Mouse (Mus musculus) neural tube, embryonic 13.5 days (tissue): ENCODE results near the gene Rpsa. TPM values are rescaled to one million over a fixed set of nuclear protein-coding genes. Genes with fewer than 3 reads are reported as not detected.

Experiments used
- ATAC-seq: fragments of 200-750 bp; cut with Nextera tagmentation; 2 replicates; pipeline ENCODE4 v1.8.0; 2017; ENCODE audit warnings: low read depth, mild to moderate bottlenecking, moderate TSS enrichment, moderate library complexity
- H3K27ac ChIP-seq: fragments of 300-500 bp; sonication (generic); replicated peaks from 2 replicates; pipeline ENCODE4 v1.5.1; 2015; ENCODE audit warnings: moderate library complexity, mild to moderate bottlenecking, inconsistent platforms
- H3K27me3 ChIP-seq: fragments of 300-500 bp; sonication (generic); 2 replicates; pipeline ENCODE4 v1.6.1; 2015; ENCODE audit warnings: mild to moderate bottlenecking, inconsistent platforms
- H3K36me3 ChIP-seq: fragments of 300-500 bp; sonication (generic); 2 replicates; pipeline ENCODE4 v1.6.1; 2015; ENCODE audit warnings: mild to moderate bottlenecking, inconsistent platforms
- H3K4me1 ChIP-seq: fragments of 300-500 bp; sonication (generic); replicated peaks from 2 replicates; pipeline ENCODE4 v1.6.1; 2015; ENCODE audit warnings: inconsistent platforms
- H3K4me2 ChIP-seq: fragments of 300-500 bp; sonication (generic); 2 replicates; pipeline ENCODE4 v1.6.1; 2015; ENCODE audit warnings: inconsistent platforms, mild to moderate bottlenecking, moderate library complexity
- H3K4me3 ChIP-seq: fragments of 300-500 bp; sonication (generic); 2 replicates; pipeline ENCODE4 v1.5.1; 2015; ENCODE audit warnings: mild to moderate bottlenecking, inconsistent platforms
- H3K9ac ChIP-seq: fragments of 300-500 bp; sonication (generic); 2 replicates; pipeline ENCODE4 v1.6.1; 2015; ENCODE audit warnings: moderate library complexity, mild to moderate bottlenecking, inconsistent platforms
- H3K9me3 ChIP-seq: fragments of 300-500 bp; sonication (generic); 2 replicates; pipeline ENCODE4 v1.6.1; 2016; ENCODE audit warnings: inconsistent platforms
- WGBS: fragments of 180-500 bp; shearing (Covaris S2); methylation state at CpG from one replicate; pipeline ENCODE4 v1.1.7; 2015; 5-methylcytosine and 5-hydroxymethylcytosine counted together
- polyA plus RNA-seq: library from polyadenylated mRNA; unstranded; fragments of >200 nt; fragmentation: Nextera tagmentation; extraction: Ambion mirVana; gene quantifications from 2 replicates; pipeline ENCODE4 v1.2.1, GENCODE M21; 2015

Gene Rpsa
- polyA plus RNA-seq, 1 experiment from 2014 or later: 866 TPM

DNA sequence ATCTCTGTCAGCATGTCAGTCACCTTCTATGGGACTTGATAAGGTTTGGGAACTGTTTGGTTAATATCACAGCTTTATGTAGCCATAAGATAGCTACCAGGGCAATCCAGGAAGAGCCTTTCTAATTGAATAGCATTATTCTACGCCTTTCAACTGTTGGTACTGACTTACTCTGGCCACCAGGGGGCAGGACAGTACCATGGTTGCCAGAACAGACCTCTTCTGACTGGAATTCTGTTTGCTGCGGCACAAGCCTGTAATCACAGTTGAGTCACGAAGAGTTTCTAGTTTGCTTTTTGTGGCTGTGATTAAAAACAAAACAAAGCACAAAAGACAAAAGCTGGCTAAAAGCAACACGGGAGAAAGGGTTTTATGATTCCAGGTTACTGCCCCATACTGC lies 13.2 kb downstream of the Rpsa start:
- Histone ChIP-seq H3K4me3 (no peak overlapping the region), H3K4me2 (no peak overlapping the region), H3K4me1 (no peaks in the 10 kb centered on the region), H3K9me3 (no peaks in the 10 kb centered on the region), H3K27me3 (no peaks in the 10 kb centered on the region), H3K36me3 (no peaks in the 10 kb centered on the region), H3K9ac (no peak overlapping the region), H3K27ac (no peak overlapping the region)
- ATAC-seq: no peak
- WGBS: 13% methylated on average over 4 of the region's 4 CpGs

- Histone ChIP-seq H3K9ac (no peak overlapping the region), H3K4me1 (no peaks in the 10 kb centered on the region), H3K4me3 (no peak overlapping the region), H3K9me3 (no peaks in the 10 kb centered on the region), H3K36me3 (no peaks in the 10 kb centered on the region), H3K27me3 (no peaks in the 10 kb centered on the region), H3K27ac (no peak overlapping the region), H3K4me2 (no peak overlapping the region)
- ATAC-seq: no peak
- WGBS: 91% methylated on average over 13 of the region's 13 CpGs
Measured at GRCm38 (mm10) chr9:120144474-120144873, 17.0 kb downstream of the Rpsa start.

DNA sequence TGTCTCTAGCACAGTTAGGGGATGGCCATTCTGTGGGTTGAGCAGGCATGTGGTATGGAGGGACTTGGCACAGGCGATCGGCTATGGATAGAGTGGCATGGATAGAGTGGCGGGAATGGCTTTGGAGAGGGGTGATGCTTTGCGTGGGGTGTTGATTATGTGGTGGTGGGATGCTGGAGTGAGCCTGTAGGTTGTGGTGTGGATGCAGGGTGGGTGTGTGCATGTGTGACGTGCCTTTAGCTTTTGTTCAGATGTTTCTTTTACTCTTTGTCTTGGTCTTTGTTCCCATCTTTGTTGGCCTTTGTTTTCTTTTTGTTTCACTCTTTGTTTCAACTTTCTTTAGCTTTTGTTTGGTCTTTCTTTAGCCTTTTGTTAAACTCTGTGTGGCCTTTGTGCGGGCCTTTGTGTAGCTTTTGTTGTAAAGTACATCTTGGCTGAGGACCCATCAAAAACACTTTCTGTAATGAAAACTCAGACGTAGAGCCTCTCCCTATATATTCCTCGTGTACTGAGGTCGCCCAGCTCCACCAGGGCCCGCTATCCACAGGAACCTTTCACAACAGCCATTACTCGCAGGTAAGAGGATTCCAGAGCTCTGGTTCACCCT lies 21.8 kb downstream of the Rpsa start, which contains the start of gene Mobp:
Mobp (plus strand) TSS at position 486 of the 607 bp plus-strand sequence.
- no peak within 1 kb of the TSS for H3K27ac ChIP-seq
- no peaks in the 10 kb centered on the region for H3K27me3 ChIP-seq
- no peaks in the 10 kb centered on the region for H3K4me1 ChIP-seq
- no peaks in the 10 kb centered on the region for H3K36me3 ChIP-seq
- H3K4me2 ChIP-seq: no peak within 1 kb of the TSS
- 36% methylated on average over 11 of the region's 11 CpGs for WGBS
- H3K4me3 ChIP-seq: no peak within 1 kb of the TSS
- no peak within 1 kb of the TSS for H3K9ac ChIP-seq
- H3K9me3 ChIP-seq: no peaks in the 10 kb centered on the region
- ATAC-seq: no peak

DNA sequence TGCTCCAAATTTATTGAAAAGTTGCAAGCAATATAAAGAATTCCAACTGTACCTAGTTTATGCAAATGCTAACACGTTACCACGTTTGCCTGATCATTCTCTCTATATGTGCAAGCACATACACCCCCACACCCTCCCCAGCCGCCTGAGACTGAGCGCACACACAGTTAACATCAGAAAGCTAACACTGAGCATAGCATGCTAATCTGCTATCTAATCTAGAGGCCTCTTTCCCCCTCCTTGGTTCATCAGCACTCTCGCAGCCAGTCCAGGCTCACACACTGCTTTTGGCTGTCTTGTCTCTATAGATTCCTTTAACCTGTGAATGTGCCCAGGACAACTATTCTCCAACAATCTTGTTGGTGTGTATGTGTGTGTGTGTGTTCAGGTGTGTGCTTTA lies 23.7 kb downstream of the Rpsa start:
- H3K27ac ChIP-seq: no peak overlapping the region
- 82% methylated on average over 5 of the region's 5 CpGs for WGBS
- no peak overlapping the region for H3K4me3 ChIP-seq
- no peaks in the 10 kb centered on the region for H3K4me1 ChIP-seq
- H3K27me3 ChIP-seq: no peaks in the 10 kb centered on the region
- no peak for ATAC-seq
- no peaks in the 10 kb centered on the region for H3K36me3 ChIP-seq
- no peaks in the 10 kb centered on the region for H3K9me3 ChIP-seq
- no peak overlapping the region for H3K9ac ChIP-seq
- H3K4me2 ChIP-seq: no peak overlapping the region

DNA sequence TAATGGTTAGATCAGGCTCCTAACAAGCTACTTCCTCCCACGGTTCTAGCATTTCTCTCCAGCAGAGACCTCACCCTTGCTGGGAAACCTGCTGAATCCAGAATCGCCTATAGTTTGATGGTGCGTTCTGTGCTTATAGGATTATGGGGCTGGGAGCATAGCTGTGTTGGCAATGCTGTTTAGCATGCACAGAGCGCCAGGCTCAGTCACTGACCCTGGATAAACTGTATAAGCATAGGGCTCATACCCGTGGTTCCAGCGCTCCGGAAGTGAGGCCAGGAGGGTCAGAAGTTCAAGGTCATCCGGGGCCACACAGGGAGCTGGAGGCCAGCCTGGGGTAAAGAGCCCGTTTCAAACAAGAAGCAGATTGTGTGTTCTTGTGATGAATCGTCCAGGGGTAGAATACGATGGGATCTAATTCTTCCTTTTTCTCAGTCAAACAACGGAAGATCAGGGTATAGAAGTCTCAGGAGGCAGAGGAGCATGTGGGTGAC lies 24.5 kb downstream of the Rpsa start:
- ATAC-seq: no peak
- Histone ChIP-seq H3K9ac (no peak overlapping the region), H3K4me3 (no peak overlapping the region), H3K4me1 (no peaks in the 10 kb centered on the region), H3K27me3 (no peaks in the 10 kb centered on the region), H3K36me3 (no peaks in the 10 kb centered on the region), H3K4me2 (no peak overlapping the region), H3K9me3 (no peaks in the 10 kb centered on the region), H3K27ac (no peak overlapping the region)
- 77% methylated on average over 12 of the region's 12 CpGs for WGBS

GRCm38 (mm10) chr9:120158047-120158446 lies 30.6 kb downstream of the Rpsa start:
- H3K4me2 ChIP-seq: no peak overlapping the region
- H3K27ac ChIP-seq: 0 out of 2 replicates have a peak overlapping the region, but pooled peaks have one; percentile 5
- H3K9me3 ChIP-seq: no peaks in the 10 kb centered on the region
- no peaks in the 10 kb centered on the region for H3K36me3 ChIP-seq
- no peak overlapping the region for H3K9ac ChIP-seq
- H3K4me3 ChIP-seq: no peak overlapping the region
- 60% methylated on average over 4 of the region's 4 CpGs for WGBS
- peaks cover 7% of the 10 kb centered on the region for H3K4me1 ChIP-seq
- peak; percentile 72 for ATAC-seq
- H3K27me3 ChIP-seq: peaks cover 3% of the 10 kb centered on the region; the same call in 1 of the 2 replicates

DNA sequence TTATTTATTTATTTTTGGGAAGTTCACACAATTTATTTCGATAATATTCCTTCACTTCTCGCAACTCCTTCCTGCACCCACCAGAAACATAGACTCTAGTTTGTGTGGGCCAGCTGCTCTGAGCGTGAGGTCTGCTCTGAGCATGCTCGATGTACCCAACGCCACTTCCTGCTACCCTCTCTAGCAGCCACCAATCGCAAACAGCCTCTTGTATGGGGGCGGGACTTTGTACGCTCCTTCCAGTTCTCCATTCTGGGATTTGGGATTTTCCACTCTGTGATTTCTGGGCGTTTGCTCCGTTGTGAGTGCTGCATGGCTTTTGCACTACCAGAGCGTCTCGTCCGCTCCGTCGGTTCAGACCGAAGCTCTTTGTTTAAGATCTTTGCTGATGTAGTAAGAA lies 36.4 kb downstream of the Rpsa start:
- no peak overlapping the region for H3K9ac ChIP-seq
- no peak overlapping the region for H3K4me2 ChIP-seq
- no peaks in the 10 kb centered on the region for H3K36me3 ChIP-seq
- ATAC-seq: no peak
- H3K9me3 ChIP-seq: no peaks in the 10 kb centered on the region
- peaks cover 3% of the 10 kb centered on the region; the same call in 1 of the 2 replicates for H3K27me3 ChIP-seq
- H3K4me3 ChIP-seq: no peak overlapping the region
- 90% methylated on average over 16 of the region's 16 CpGs for WGBS
- H3K4me1 ChIP-seq: no peaks in the 10 kb centered on the region
- H3K27ac ChIP-seq: no peak overlapping the region

DNA sequence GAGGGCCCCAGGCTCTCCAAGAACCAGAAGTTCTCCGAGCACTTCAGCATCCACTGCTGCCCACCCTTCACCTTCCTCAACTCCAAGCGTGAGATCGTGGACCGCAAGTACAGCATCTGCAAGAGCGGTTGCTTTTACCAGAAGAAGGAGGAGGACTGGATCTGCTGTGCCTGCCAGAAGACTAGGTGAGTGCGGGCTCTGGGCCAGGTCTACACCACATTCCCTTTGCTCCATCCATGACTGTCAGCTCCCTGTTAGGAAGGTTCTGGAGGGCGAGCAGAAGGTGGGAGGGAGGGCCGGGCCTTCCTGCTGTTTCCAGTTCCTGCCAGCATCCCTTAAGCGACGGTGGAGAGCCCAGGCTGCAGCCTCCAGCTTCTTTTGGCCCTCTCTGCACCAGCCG lies 40.3 kb downstream of the Rpsa start:
- Histone ChIP-seq H3K4me3 (no peak overlapping the region), H3K9ac (no peak overlapping the region), H3K36me3 (no peaks in the 10 kb centered on the region), H3K4me1 (no peaks in the 10 kb centered on the region), H3K9me3 (no peaks in the 10 kb centered on the region), H3K4me2 (no peak overlapping the region), H3K27ac (no peak overlapping the region), H3K27me3 (no peaks in the 10 kb centered on the region)
- WGBS: 72% methylated on average over 11 of the region's 11 CpGs
- ATAC-seq: no peak

DNA sequence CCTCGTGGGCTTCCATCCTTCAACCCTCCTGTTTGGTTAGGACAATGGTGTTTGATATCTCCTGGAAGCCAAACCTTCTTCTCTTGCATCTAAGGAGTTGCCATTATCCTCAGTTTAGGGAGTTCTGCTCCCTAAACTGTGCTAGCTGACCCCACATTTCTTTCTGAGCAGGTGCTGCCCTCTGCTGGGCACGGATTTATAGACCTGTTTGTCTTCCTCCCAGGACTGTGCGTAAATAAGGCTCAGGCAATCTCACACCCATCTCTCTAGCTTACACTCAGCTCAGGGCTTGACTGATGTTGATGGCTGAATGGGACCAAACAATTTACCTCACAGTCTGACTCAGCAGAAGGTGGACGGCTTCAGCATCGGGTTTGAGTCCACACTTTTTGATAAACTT lies 43.8 kb downstream of the Rpsa start:
- no peak overlapping the region for H3K27ac ChIP-seq
- no peak overlapping the region for H3K4me3 ChIP-seq
- H3K4me2 ChIP-seq: no peak overlapping the region
- H3K4me1 ChIP-seq: no peaks in the 10 kb centered on the region
- 38% methylated on average over 5 of the region's 5 CpGs for WGBS
- H3K9ac ChIP-seq: no peak overlapping the region
- H3K36me3 ChIP-seq: no peaks in the 10 kb centered on the region
- H3K27me3 ChIP-seq: no peaks in the 10 kb centered on the region
- ATAC-seq: no peak
- no peaks in the 10 kb centered on the region for H3K9me3 ChIP-seq

- no peak for ATAC-seq
Measured at GRCm38 (mm10) chr9:120174436-120175137, 47.1 kb downstream of the Rpsa start.

DNA sequence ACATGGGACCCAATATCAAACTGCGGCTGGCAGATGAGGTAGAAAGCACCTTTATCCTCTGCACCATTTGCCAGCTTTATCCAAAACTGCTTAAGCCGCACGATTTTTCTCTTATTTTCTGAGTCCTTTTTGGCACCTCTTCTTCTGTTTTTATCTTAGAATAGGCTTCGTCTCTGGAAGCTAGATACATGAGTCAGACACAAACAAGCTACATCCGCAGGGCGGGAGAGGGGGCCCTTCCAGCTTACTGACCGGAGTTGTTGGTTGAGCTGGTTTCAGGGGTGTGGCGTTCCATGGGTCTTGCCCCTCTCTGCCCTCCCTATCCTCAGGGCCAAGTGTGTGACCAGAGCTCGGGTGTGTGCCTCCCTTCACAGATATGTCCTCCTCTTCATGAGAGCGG lies 51.3 kb downstream of the Rpsa start:
- H3K27ac ChIP-seq: no peak overlapping the region
- 86% methylated on average over 10 of the region's 10 CpGs for WGBS
- H3K36me3 ChIP-seq: no peaks in the 10 kb centered on the region
- H3K9ac ChIP-seq: no peak overlapping the region
- no peaks in the 10 kb centered on the region for H3K27me3 ChIP-seq
- H3K4me1 ChIP-seq: no peaks in the 10 kb centered on the region
- no peak overlapping the region for H3K4me2 ChIP-seq
- H3K4me3 ChIP-seq: no peak overlapping the region
- no peaks in the 10 kb centered on the region for H3K9me3 ChIP-seq
- no peak for ATAC-seq

More at GRCm38 (mm10) chr9:120174436-120175137, 47.1 kb downstream of the Rpsa start:
- 85% methylated on average over 18 of the region's 18 CpGs for WGBS
- H3K4me1 ChIP-seq: no peaks in the 10 kb centered on the region
- no peaks in the 10 kb centered on the region for H3K27me3 ChIP-seq
- H3K9me3 ChIP-seq: no peaks in the 10 kb centered on the region
- H3K9ac ChIP-seq: no peak overlapping the region
- H3K4me2 ChIP-seq: no peak overlapping the region
- no peak overlapping the region for H3K4me3 ChIP-seq
- H3K27ac ChIP-seq: no peak overlapping the region
- no peaks in the 10 kb centered on the region for H3K36me3 ChIP-seq
